Mouse (Mus musculus) small intestine, adult 2 months (tissue): ENCODE measurements around the gene C730034F03Rik.

Experiments
- CTCF ChIP-seq: fragments of 200-500 bp; IDR thresholded peaks from 2 replicates; pipeline ENCODE4 v1.5.1; 2012; ENCODE audit warnings: low read depth, mild to moderate bottlenecking, control low read depth, inconsistent platforms, low read length, moderate library complexity, mixed read lengths; ENCODE audit not compliant: insufficient replicate concordance, insufficient read length; ENCODE audit errors: extremely low read depth
- POLR2A ChIP-seq: fragments of 200-500 bp; IDR thresholded peaks from 2 replicates; pipeline ENCODE4 v1.6.1; 2012; ENCODE audit warnings: low read depth, mild to moderate bottlenecking, control low read depth, inconsistent platforms, low read length, moderate library complexity

- TF ChIP-seq POLR2A (no peak), CTCF (no peak)
Observed at GRCm38 (mm10) chr15:89477091-89477491, 47.7 kb downstream of the C730034F03Rik start, which contains the start of gene Arsa.
